Mouse (Mus musculus): ENCODE data around the gene Ppp2r5c. TPM values are rescaled to one million over a fixed set of nuclear protein-coding genes. Genes with fewer than 3 reads are reported as not detected.

The Ppp2r5c gene
- polyA plus RNA-seq, 1 experiment from 2014 or later: 139 TPM

GRCm38 (mm10) chr12:110476561-110476960 is 29.6 kb downstream of the Ppp2r5c start:
- WGBS (ENCODE audit: insufficient replicate concordance): 49% methylated on average over 9 of the region's 9 CpGs
- no peak overlapping the region for H3K27ac ChIP-seq (ENCODE audit: low read depth, low read length)
- H3K27me3 ChIP-seq (ENCODE audit: control insufficient read depth, insufficient read depth, low read length): no peaks in the 10 kb centered on the region
- H3K36me3 ChIP-seq (ENCODE audit: control insufficient read depth, insufficient read depth, low read length): no peaks in the 10 kb centered on the region
- no peak overlapping the region for H3K4me3 ChIP-seq (ENCODE audit: low read depth, low read length)
- 0 out of 2 replicates have a peak, but pooled peaks cover 11% of the 10 kb centered on the region for H3K4me1 ChIP-seq (ENCODE audit: control insufficient read depth, insufficient read depth, low read length)
- H3K9ac ChIP-seq (ENCODE audit: low read depth, low read length): no peak overlapping the region
- no peak overlapping the region for H3K4me2 ChIP-seq
- no peaks in the 10 kb centered on the region for H3K9me3 ChIP-seq (replicated peaks; ENCODE audit: control insufficient read depth, low read length)
- no peak for ATAC-seq (replicated peaks; ENCODE audit: insufficient number of reproducible peaks, low FRiP score, low TSS enrichment)

- Histone ChIP-seq H3K36me3 (ENCODE audit: control insufficient read depth, insufficient read depth, low read length) (peaks cover 1% of the 10 kb centered on the region; the same call in 1 of the 2 replicates), H3K9ac (ENCODE audit: low read depth, low read length) (no peak overlapping the region), H3K4me3 (ENCODE audit: low read depth, low read length) (no peak overlapping the region), H3K4me1 (ENCODE audit: control insufficient read depth, insufficient read depth, low read length) (0 out of 2 replicates have a peak, but pooled peaks cover 11% of the 10 kb centered on the region), H3K4me2 (no peak overlapping the region), H3K9me3 (replicated peaks; ENCODE audit: control insufficient read depth, low read length) (no peaks in the 10 kb centered on the region), H3K27me3 (ENCODE audit: control insufficient read depth, insufficient read depth, low read length) (no peaks in the 10 kb centered on the region), H3K27ac (ENCODE audit: low read depth, low read length) (no peak overlapping the region)
- 82% methylated on average over 8 of the region's 8 CpGs for WGBS (ENCODE audit: insufficient replicate concordance)
- no peak for ATAC-seq (replicated peaks; ENCODE audit: insufficient number of reproducible peaks, low FRiP score, low TSS enrichment)
Observed at GRCm38 (mm10) chr12:110477906-110478305, 31.0 kb downstream of the Ppp2r5c start.

- Histone ChIP-seq H3K36me3 (ENCODE audit: control insufficient read depth, insufficient read depth, low read length) (peaks cover 4% of the 10 kb centered on the region; the same call in 1 of the 2 replicates), H3K4me2 (no peak overlapping the region), H3K27ac (ENCODE audit: low read depth, low read length) (no peak overlapping the region), H3K9me3 (replicated peaks; ENCODE audit: control insufficient read depth, low read length) (no peaks in the 10 kb centered on the region), H3K4me1 (ENCODE audit: control insufficient read depth, insufficient read depth, low read length) (peaks cover 11% of the 10 kb centered on the region), H3K4me3 (ENCODE audit: low read depth, low read length) (no peak overlapping the region), H3K9ac (ENCODE audit: low read depth, low read length) (no peak overlapping the region), H3K27me3 (ENCODE audit: control insufficient read depth, insufficient read depth, low read length) (no peaks in the 10 kb centered on the region)
- WGBS (ENCODE audit: insufficient replicate concordance): 76% methylated on average over 9 of the region's 9 CpGs
- ATAC-seq (replicated peaks; ENCODE audit: insufficient number of reproducible peaks, low FRiP score, low TSS enrichment): no peak
Observed at GRCm38 (mm10) chr12:110478601-110479008, 31.7 kb downstream of the Ppp2r5c start.

- H3K27ac ChIP-seq (ENCODE audit: low read depth, low read length): no peak overlapping the region
- no peak for ATAC-seq (replicated peaks; ENCODE audit: insufficient number of reproducible peaks, low FRiP score, low TSS enrichment)
Observed at GRCm38 (mm10) chr12:110479268-110479667, 32.3 kb downstream of the Ppp2r5c start.

DNA sequence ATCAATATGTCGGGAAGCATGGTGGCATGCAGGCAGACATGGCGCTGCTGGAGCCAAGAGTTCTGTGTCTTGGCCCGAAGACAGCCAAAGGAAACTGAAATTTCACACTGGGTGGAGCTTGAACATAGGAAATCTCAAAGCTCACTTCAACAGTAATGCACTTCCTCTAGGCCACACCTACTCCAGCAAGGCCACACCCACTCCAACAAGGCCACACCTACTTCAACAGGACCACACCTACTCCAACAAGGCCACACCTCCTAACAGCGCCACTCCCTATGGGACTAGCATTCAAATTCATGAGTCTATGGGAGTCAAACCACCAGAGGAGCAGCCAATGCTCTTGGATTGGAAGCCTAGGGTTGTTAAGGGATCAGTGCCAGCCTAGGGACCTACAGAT is 33.8 kb downstream of the Ppp2r5c start:
- H3K4me2 ChIP-seq: no peak overlapping the region
- H3K9me3 ChIP-seq (replicated peaks; ENCODE audit: control insufficient read depth, low read length): no peaks in the 10 kb centered on the region
- peaks cover 17% of the 10 kb centered on the region for H3K4me1 ChIP-seq (ENCODE audit: control insufficient read depth, insufficient read depth, low read length)
- WGBS (ENCODE audit: insufficient replicate concordance): 76% methylated on average over 4 of the region's 4 CpGs
- H3K27me3 ChIP-seq (ENCODE audit: control insufficient read depth, insufficient read depth, low read length): no peaks in the 10 kb centered on the region
- H3K4me3 ChIP-seq (ENCODE audit: low read depth, low read length): no peak overlapping the region
- no peak for ATAC-seq (replicated peaks; ENCODE audit: insufficient number of reproducible peaks, low FRiP score, low TSS enrichment)
- H3K27ac ChIP-seq (ENCODE audit: low read depth, low read length): no peak overlapping the region
- no peak overlapping the region for H3K9ac ChIP-seq (ENCODE audit: low read depth, low read length)
- H3K36me3 ChIP-seq (ENCODE audit: control insufficient read depth, insufficient read depth, low read length): peaks cover 4% of the 10 kb centered on the region; the same call in 1 of the 2 replicates

More at GRCm38 (mm10) chr12:110479268-110479667, 32.3 kb downstream of the Ppp2r5c start:
- no peak overlapping the region for H3K4me3 ChIP-seq (ENCODE audit: low read depth, low read length)
- H3K4me2 ChIP-seq: no peak overlapping the region
- peaks cover 4% of the 10 kb centered on the region; the same call in 1 of the 2 replicates for H3K36me3 ChIP-seq (ENCODE audit: control insufficient read depth, insufficient read depth, low read length)
- WGBS (ENCODE audit: insufficient replicate concordance): 84% methylated on average over 12 of the region's 12 CpGs
- H3K9me3 ChIP-seq (replicated peaks; ENCODE audit: control insufficient read depth, low read length): no peaks in the 10 kb centered on the region
- H3K27me3 ChIP-seq (ENCODE audit: control insufficient read depth, insufficient read depth, low read length): no peaks in the 10 kb centered on the region
- H3K4me1 ChIP-seq (ENCODE audit: control insufficient read depth, insufficient read depth, low read length): peaks cover 17% of the 10 kb centered on the region
- no peak overlapping the region for H3K9ac ChIP-seq (ENCODE audit: low read depth, low read length)

DNA sequence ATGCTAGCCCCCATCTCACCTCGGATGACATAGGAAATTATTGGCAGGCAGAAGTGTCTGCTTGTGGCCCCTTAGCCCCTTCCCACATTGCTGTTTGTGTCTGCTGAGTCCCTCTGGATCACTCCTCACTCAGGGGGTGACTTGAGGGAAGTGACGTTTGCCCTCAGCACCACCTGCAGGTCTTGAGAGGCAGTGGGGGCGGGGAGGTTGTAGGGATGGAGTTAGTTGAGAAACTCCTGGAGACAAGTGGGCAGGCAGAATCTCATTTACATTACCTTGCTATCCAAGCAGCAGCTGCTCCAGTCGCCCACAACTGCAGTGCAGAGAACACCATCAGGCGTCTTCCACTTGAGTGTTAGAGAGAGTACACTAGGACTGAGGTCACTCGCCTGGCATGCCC is 36.8 kb downstream of the Ppp2r5c start:
- WGBS (ENCODE audit: insufficient replicate concordance): 17% methylated on average over 6 of the region's 6 CpGs
- Histone ChIP-seq H3K9ac (ENCODE audit: low read depth, low read length) (no peak overlapping the region), H3K4me2 (peak overlapping the region; percentile 69), H3K27me3 (ENCODE audit: control insufficient read depth, insufficient read depth, low read length) (no peaks in the 10 kb centered on the region), H3K4me1 (ENCODE audit: control insufficient read depth, insufficient read depth, low read length) (peaks cover 34% of the 10 kb centered on the region), H3K36me3 (ENCODE audit: control insufficient read depth, insufficient read depth, low read length) (peaks cover 4% of the 10 kb centered on the region; the same call in 1 of the 2 replicates), H3K4me3 (ENCODE audit: low read depth, low read length) (0 out of 2 replicates have a peak overlapping the region, but pooled peaks have one; percentile 1), H3K9me3 (replicated peaks; ENCODE audit: control insufficient read depth, low read length) (no peaks in the 10 kb centered on the region), H3K27ac (ENCODE audit: low read depth, low read length) (peak overlapping the region; percentile 24; the same call in 1 of the 2 replicates)
- no peak for ATAC-seq (replicated peaks; ENCODE audit: insufficient number of reproducible peaks, low FRiP score, low TSS enrichment)

DNA sequence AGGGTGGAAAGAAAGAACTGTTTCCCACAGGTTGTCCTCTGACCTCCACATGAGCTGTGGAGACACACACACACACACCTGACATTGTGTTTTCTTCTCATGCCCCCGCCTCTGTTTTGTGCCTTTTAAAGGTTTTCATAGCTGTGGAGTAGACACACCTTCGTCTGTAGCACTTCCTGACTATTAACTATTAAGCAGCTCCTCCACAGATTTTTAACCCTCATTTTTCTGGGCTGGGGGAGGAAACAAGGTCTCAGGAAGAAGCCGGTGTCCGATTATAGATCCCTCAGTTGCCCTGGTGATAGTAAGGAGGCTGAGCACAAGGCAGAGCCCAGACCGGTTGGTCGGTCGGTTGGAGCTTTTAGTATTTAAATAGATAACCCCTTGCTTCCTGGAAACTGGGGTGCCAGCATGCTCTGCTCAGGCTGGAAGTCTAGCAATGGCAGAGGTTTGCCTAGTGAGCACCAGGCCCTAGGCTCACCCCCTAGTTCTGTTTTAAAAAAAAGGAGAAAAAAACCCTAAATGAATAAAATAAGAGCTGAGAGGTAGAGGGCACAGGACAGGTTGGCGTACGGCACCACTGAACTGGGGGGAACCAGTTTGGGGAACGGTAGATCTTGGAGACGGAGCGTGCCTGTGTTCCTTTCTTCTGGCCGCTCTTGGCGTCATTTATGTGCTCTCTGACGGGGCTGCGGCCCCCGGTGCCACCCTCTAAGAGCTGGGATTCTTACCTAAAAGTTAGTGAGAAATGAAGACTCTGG is 38.1 kb downstream of the Ppp2r5c start:
- peaks cover 6% of the 10 kb centered on the region; the same call in 1 of the 2 replicates for H3K36me3 ChIP-seq (ENCODE audit: control insufficient read depth, insufficient read depth, low read length)
- 2% methylated on average over 17 of the region's 17 CpGs for WGBS (ENCODE audit: insufficient replicate concordance)
- H3K27ac ChIP-seq (ENCODE audit: low read depth, low read length): peak overlapping the region; percentile 99
- H3K4me1 ChIP-seq (ENCODE audit: control insufficient read depth, insufficient read depth, low read length): peaks cover 42% of the 10 kb centered on the region
- H3K4me2 ChIP-seq: peak overlapping the region; percentile 69
- peak overlapping the region; percentile 73 for H3K4me3 ChIP-seq (ENCODE audit: low read depth, low read length)
- H3K27me3 ChIP-seq (ENCODE audit: control insufficient read depth, insufficient read depth, low read length): no peaks in the 10 kb centered on the region
- peak overlapping the region; percentile 86 for H3K9ac ChIP-seq (ENCODE audit: low read depth, low read length)
- 0 out of 2 replicates have a peak, but pooled peaks have one; percentile 28 for ATAC-seq (replicated peaks; ENCODE audit: insufficient number of reproducible peaks, low FRiP score, low TSS enrichment)
- H3K9me3 ChIP-seq (replicated peaks; ENCODE audit: control insufficient read depth, low read length): no peaks in the 10 kb centered on the region

- H3K9ac ChIP-seq (ENCODE audit: low read depth, low read length): peak overlapping the region; percentile 86
- H3K4me3 ChIP-seq (ENCODE audit: low read depth, low read length): peak overlapping the region; percentile 73
- under 1% methylated on average over 27 of the region's 27 CpGs for WGBS (ENCODE audit: insufficient replicate concordance)
- no peaks in the 10 kb centered on the region for H3K9me3 ChIP-seq (replicated peaks; ENCODE audit: control insufficient read depth, low read length)
- no peaks in the 10 kb centered on the region for H3K27me3 ChIP-seq (ENCODE audit: control insufficient read depth, insufficient read depth, low read length)
- peak overlapping the region; percentile 69 for H3K4me2 ChIP-seq
- ATAC-seq (replicated peaks; ENCODE audit: insufficient number of reproducible peaks, low FRiP score, low TSS enrichment): peak; percentile 74
- H3K27ac ChIP-seq (ENCODE audit: low read depth, low read length): peak overlapping the region; percentile 99
- peaks cover 10% of the 10 kb centered on the region; the same call in 1 of the 2 replicates for H3K36me3 ChIP-seq (ENCODE audit: control insufficient read depth, insufficient read depth, low read length)
- peaks cover 42% of the 10 kb centered on the region for H3K4me1 ChIP-seq (ENCODE audit: control insufficient read depth, insufficient read depth, low read length)
Observed at GRCm38 (mm10) chr12:110485585-110486331, 38.8 kb downstream of the Ppp2r5c start.
